Mouse (Mus musculus) E14TG2a.4 (cell line): Measurements from ENCODE around the gene Mvp.

Source experiments
- CTCF ChIP-seq: conservative IDR thresholded peaks from 2 replicates; pipeline ENCODE4 v1.5.1; 2014; ENCODE audit warnings: low read length
- NANOG ChIP-seq: IDR thresholded peaks from 2 replicates; pipeline ENCODE4 v1.6.1; 2014; ENCODE audit warnings: borderline replicate concordance, low read length, mixed read lengths
- POU5F1 ChIP-seq: IDR thresholded peaks from 2 replicates; pipeline ENCODE4 v1.6.1; 2014; ENCODE audit warnings: low read length, borderline replicate concordance

DNA sequence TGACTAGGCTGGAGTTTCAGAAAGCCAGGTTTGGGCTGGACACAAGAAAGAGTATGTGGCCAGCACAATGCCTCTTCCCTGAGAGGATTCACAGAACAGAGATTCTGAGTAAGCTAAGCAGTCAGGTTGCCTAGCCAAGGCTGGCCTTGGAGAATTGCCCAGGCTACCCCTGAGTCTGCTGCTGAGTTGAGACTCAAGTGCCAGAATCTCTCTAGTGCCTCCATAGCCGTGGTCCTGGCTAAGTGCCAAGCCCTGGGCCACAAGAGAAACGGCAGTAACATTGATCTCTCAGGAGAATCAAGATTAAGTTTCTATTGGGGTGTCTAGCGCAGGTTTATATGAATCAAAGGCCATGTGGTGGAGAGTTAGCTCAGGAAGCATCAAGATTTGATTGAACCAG lies 48.9 kb downstream of the Mvp start:
- no peak for TF ChIP-seq CTCF
- TF ChIP-seq POU5F1, result no peak
- TF ChIP-seq NANOG, result no peak
